Mouse (Mus musculus) lung, adult 18-20 months (tissue): ENCODE results near the gene Thrb.
A peak's percentile ranks its signal among the peaks of the same experiment; 100 is the strongest.

Experiments used
- DNase-seq, 2 experiments: peaks; one replicate each; pipeline ENCODE4 v3.0.0; 2022; ENCODE audit warnings: mixed read lengths in 2 of 2

The Thrb gene

GRCm38 (mm10) chr14:17659686-17660328 lies at the start of gene Thrb:
Thrb (plus strand) TSS chr14:17660261.
- peak; percentile 31 to 32 for DNase-seq

- DNase-seq: no peak
Measured at GRCm38 (mm10) chr14:17621671-17622070, 38.4 kb upstream of the Thrb start.

GRCm38 (mm10) chr14:17623936-17624335 lies 36.1 kb upstream of the Thrb start:
- no peak for DNase-seq

GRCm38 (mm10) chr14:17629215-17629614 lies 30.8 kb upstream of the Thrb start:
- DNase-seq: no peak

GRCm38 (mm10) chr14:17632887-17633522 lies 27.1 kb upstream of the Thrb start:
- peak; percentile 53 to 60 for DNase-seq

- no peak for DNase-seq
Measured at GRCm38 (mm10) chr14:17636971-17637370, 23.1 kb upstream of the Thrb start.

GRCm38 (mm10) chr14:17641770-17642169 lies 18.3 kb upstream of the Thrb start:
- DNase-seq: no peak

GRCm38 (mm10) chr14:17655084-17655483 lies 5.0 kb upstream of the Thrb start:
- no peak for DNase-seq

GRCm38 (mm10) chr14:17659031-17659430 lies 1.0 kb upstream of the Thrb start:
- peak; percentile 84 to 88 for DNase-seq

GRCm38 (mm10) chr14:17660329-17661099 lies 453 bp downstream of the Thrb start:
- peak; percentile 87 to 90 for DNase-seq

GRCm38 (mm10) chr14:17661100-17661521 lies 1.1 kb downstream of the Thrb start:
- no peak for DNase-seq

GRCm38 (mm10) chr14:17662087-17662486 lies 2.0 kb downstream of the Thrb start:
- no peak for DNase-seq

- no peak for DNase-seq
Measured at GRCm38 (mm10) chr14:17674335-17674734, 14.3 kb downstream of the Thrb start.

- DNase-seq: no peak
Measured at GRCm38 (mm10) chr14:17675214-17675613, 15.2 kb downstream of the Thrb start.

- no peak for DNase-seq
Measured at GRCm38 (mm10) chr14:17681479-17681878, 21.4 kb downstream of the Thrb start.

GRCm38 (mm10) chr14:17684881-17685280 lies 24.8 kb downstream of the Thrb start:
- DNase-seq: no peak

- DNase-seq: peak in 1 of 2 experiments; percentile 60
Measured at GRCm38 (mm10) chr14:17685491-17685890, 25.4 kb downstream of the Thrb start.

- no peak for DNase-seq
Measured at GRCm38 (mm10) chr14:17686939-17687338, 26.9 kb downstream of the Thrb start.

- no peak for DNase-seq
Measured at GRCm38 (mm10) chr14:17691246-17691645, 31.2 kb downstream of the Thrb start.

GRCm38 (mm10) chr14:17695526-17695925 lies 35.5 kb downstream of the Thrb start:
- DNase-seq: no peak

- peak in 1 of 2 experiments; percentile 23 for DNase-seq
Measured at GRCm38 (mm10) chr14:17697920-17698632, 38.0 kb downstream of the Thrb start.

GRCm38 (mm10) chr14:17700228-17700627 lies 40.2 kb downstream of the Thrb start:
- DNase-seq: no peak

- DNase-seq: no peak
Measured at GRCm38 (mm10) chr14:17713297-17713904, 53.3 kb downstream of the Thrb start.
